Mouse (Mus musculus) adrenal gland, postnatal 36 days (tissue): Measurements from ENCODE around the gene Slc22a1. TPM values are rescaled to one million over a fixed set of nuclear protein-coding genes. Genes with fewer than 3 reads are reported as not detected.
"Not testable (repeated sequence)": the region's sequence is repeated elsewhere in the genome, so short reads cannot be mapped to it uniquely, and the experiment has no call there.

Source experiments
- DNase-seq, 2 experiments: peaks; one replicate each; pipeline ENCODE4 v3.0.0; 2021; ENCODE audit warnings: mixed read lengths in 1 of 2
- total RNA-seq, 2 experiments: library from RNA; stranded (reverse); gene quantifications; 2 replicates each; pipeline ENCODE4 v1.2.3; 2021

Slc22a1 gene
- total RNA-seq, 2 experiments from 2014 or later: 0.33 TPM; not detected in 1

- DNase-seq: no peak
These were observed 9.4 kb upstream of the Slc22a1 start for GRCm38 (mm10) chr17:12684928-12685624.

DNA sequence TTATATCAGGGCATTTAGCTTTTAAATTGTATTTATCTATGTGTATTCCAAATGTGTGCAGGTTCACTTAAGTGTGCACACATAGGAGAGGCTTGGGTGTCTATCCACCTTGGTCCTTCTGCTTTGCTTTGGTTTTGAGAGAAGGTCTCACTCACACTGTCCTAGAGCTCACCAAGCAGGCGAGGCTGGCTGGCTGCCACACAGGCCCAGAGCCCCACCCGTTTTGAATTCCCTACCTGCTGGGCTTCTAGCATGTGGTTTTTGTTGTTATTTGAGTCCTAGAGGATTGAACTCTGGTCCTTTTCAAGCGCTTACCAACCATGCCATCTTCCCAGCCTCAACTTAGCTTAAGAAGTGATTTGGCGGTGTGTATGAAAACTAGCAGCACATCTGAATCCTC is 8.8 kb upstream of the Slc22a1 start:
- DNase-seq: no peak

DNA sequence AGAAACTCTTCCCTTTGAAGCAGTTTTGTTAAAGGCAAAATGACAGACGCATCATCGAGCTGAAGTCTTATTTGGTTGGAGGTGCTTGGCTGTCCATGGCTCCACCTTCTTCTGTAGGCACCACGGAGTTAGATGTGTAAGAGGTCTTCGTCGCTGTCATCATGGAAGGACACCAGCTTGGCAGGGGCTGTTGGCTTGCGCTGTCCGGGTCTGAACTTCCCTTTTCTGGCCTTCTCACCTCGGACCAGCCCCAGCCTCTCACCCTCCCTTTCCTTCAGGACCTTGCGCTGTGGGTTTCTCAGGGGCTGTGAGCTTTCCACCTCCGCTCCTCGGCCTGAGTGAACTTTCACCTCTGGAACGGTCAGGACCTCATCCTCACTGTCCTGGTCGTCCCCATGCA is 8.0 kb upstream of the Slc22a1 start:
- no peak for DNase-seq

DNA sequence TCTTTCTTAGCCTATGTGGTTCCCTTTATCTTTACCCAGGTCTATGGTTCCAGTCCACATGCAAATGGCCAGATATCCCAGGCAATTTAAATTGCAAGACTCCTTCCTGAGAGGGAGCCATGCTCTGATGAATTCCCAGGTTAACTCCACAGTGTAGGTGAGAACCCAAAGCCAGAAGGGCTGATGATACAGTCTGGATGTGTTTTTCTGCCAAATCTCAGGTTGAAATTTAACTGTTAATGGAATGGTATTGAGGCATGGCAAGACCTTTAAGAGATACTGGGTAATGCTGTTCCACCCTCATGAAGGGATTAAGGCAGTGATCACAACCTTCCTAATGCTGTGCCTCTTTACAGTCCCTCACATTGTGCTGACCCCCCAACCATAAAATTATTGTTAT is 2.6 kb upstream of the Slc22a1 start:
- no peak for DNase-seq

DNA sequence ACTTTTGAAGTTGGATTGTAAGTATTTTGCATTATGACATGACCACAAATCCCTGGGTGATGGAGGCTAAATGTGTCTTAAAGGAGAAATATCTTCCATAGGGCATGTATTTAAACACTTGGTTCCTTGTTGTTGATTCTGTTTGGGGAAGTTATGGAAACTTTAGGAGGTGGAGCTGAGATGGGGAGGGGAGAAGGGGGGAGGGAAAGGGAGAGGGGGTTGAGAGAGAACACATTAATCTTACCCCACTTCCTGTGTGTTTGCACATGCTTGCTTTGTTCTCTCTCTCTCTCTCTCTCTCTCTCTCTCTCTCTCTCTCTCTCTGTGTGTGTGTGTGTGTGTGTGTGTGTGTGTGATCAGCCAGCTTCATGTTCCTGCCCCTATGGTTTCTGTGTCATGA is 1.5 kb upstream of the Slc22a1 start:
- DNase-seq: no peak

- not testable (repeated sequence) for DNase-seq
These were observed 649 bp downstream of the Slc22a1 start for GRCm38 (mm10) chr17:12674980-12675379.

GRCm38 (mm10) chr17:12673871-12674270 is 1.8 kb downstream of the Slc22a1 start:
- no peak for DNase-seq

- DNase-seq: no peak
These were observed 3.3 kb downstream of the Slc22a1 start for GRCm38 (mm10) chr17:12672285-12672790.

DNA sequence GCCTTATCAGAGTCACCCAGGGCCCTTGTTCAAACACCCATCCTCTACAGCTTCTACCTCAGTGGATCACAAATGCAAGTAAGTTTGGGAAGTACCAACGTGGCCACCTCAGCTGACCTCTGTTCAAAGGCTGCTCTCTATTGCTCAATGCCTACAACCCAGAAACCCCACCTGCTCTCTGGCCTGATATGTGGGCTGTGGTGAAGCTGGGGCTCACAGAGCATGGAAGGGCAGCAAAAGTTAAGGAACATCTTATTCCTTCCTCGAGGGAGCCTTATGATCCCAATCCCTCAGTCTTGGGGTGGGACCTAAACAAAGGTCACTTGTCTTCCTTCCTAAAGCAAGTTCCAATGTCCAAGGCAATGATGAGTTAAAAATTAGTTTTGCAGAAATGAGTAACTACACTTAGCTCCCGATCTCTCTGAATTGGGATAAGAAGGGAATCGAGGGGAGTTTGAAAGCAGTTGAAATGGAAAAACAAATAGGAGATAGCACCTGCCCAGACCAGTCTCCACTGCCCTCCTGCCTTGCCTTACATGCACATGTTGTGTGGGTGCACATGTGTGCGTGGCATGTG is 4.5 kb downstream of the Slc22a1 start:
- DNase-seq: no peak

DNA sequence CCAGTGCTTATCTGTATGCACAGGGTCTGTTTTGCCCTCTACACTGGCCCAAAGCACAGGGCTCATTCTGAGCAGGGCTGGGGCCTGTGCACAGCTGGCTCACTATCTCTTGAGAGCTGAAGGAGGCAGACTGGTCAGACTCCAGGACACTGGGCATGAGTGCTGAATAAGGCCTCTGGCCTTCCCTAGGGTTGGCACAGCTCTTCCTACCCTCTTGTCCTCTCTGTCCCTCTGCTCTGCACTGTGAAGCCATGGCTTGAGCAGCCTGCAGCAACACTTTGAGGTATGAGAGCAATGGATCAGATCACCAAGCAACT is 6.3 kb downstream of the Slc22a1 start:
- DNase-seq: no peak

GRCm38 (mm10) chr17:12668478-12669362 is 6.9 kb downstream of the Slc22a1 start:
- no peak for DNase-seq

GRCm38 (mm10) chr17:12664156-12664555 is 11.5 kb downstream of the Slc22a1 start:
- DNase-seq: peak; percentile 61 to 64

DNA sequence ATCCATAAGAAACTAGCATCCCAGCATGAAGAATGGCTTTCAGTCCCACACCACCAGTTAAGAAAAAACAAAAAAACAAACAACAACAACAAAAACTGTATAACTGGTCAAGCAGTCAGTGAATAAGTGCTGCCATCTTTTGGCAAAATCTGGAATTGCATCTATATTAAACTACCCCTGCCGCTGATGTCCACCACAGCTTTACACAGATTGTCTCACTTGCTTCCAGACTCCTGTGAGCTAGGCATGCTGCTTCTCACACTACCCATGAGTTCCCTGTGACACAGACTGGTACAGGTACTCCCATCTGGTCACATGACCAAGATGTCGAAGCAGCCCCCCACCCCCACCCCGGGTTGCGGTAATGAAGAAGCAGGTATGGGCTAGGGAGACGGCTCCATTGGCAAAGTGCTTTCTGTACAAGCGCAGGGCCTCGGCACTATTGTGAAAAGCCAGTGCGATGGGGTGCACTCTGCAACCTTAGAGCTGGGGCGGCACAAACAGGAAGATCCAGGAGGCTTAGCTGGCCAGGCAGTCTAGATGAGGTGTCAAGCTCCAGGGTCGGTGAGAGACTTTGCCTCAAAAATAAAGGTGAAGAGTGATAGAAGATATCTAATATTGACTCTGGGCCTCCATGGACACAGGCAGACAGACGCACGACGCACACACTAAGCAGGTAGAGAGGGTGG is 14.9 kb downstream of the Slc22a1 start:
- DNase-seq: no peak

DNA sequence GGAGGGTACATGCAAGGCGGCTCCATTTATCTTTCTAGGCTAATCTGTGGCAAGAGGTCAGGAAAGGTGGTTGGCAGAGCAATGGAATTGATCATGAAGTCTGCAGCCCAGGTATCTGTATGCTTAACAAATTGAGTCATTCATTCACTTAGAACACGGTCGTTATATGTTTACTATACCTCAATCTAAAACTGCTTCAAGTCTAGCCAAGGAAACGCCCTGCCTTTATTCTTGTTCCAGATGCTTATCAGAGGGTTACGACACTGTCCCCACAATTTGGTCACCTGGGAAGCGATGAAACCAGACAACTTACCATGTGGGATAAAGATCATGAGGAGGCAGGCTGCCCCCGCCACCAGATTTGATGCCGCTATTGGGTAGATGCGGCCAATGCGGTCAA is 16.4 kb downstream of the Slc22a1 start:
- DNase-seq: no peak

DNA sequence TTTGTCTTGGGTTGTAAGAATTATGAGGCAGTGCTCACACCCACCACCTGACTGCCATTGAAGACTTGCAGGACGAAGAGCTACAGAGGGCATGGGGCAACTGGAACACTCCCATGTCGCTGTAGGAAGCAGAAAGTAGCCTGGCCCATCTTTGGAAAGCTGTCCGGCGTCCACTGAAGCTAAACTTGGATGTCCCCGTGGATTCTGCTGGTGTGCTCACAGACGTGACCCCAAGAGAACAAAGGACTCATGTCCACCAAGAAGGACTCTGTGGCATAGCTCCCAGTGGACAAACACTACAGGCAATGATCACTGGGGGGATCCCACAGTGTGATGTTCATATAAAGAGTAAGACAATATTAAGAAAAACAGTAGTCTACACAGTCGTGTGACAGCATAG is 16.8 kb downstream of the Slc22a1 start:
- no peak for DNase-seq

- no peak for DNase-seq
These were observed 19.8 kb downstream of the Slc22a1 start for GRCm38 (mm10) chr17:12655826-12656225.

DNA sequence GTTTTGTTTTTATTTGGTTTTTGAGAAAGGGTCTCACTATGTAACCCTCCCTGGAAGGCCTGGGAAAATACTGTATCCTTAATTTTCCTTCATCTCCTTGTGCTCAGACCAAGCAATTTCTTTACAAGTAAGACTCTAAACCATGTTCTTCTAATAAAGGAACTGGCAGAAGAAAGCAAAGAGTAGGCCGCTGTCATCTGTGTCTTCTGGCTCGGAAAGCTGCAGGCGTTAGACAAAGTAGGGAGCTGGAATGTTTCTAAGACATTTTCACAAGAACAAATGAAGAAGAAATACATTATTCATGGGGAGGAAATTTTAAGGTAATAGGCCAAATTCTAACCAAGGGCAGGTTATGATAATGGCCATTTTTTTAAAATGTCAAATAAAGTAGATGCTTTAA is 21.6 kb downstream of the Slc22a1 start:
- DNase-seq: no peak

DNA sequence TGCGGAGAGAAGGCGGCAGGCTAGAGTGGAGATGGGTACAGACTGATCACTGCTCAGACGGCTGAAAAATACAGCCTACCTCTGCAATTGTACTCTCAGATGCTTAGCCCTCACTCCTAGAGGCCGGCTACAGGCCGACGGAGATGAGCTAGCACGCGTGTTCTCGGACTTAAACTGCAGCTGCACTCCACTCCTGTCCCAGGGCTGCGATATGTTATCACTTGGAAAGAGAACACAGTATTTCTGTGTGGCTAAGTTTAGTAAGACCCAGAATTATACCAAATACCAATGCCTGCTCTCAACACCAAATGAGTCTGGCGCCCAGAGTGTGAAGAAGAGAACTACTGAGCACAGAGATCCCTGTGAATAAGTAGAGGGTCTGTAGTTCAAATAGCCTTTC is 23.0 kb downstream of the Slc22a1 start:
- no peak for DNase-seq

- no peak for DNase-seq
These were observed 30.2 kb downstream of the Slc22a1 start for GRCm38 (mm10) chr17:12645461-12645860.

- no peak for DNase-seq
These were observed 34.5 kb downstream of the Slc22a1 start for GRCm38 (mm10) chr17:12641087-12641486.

- DNase-seq: no peak
These were observed 36.0 kb downstream of the Slc22a1 start for GRCm38 (mm10) chr17:12639585-12639984.

DNA sequence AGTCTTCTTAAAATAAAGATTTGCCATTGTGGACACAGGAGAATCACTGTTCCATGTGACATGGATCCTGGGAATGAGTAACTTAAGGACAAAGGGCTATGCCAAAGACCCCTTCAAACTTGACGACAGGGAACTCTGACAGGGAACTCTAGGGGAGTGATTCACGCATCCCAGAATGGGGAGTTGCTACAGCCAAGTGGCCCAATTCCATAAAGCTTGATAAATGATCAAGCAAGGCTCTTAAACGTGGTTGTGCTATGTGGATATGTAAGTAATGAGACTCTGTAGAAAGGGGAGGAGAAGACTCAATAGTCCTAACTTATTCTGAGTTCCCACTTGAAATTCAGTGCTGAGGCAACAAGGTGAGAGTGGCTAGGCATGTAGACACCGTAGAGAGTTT is 40.8 kb downstream of the Slc22a1 start:
- DNase-seq: no peak
